Mouse (Mus musculus) kidney, embryonic 16.5 days (tissue): ENCODE measurements around the gene Ankrd52. TPM values are rescaled to one million over a fixed set of nuclear protein-coding genes. Genes with fewer than 3 reads are reported as not detected.

Source experiments
- microRNA-seq: library from miRNA; unstranded; fragments of <30 nt; microRNA quantifications from one replicate; pipeline ENCODE4, GENCODE M21; 2016
- polyA plus RNA-seq: library from polyadenylated mRNA; unstranded; fragments of >200 nt; fragmentation: Nextera tagmentation; extraction: Ambion mirVana; gene quantifications from 2 replicates; pipeline ENCODE4 v1.2.1, GENCODE M21; 2015

Gene Ankrd52
- polyA plus RNA-seq, 1 experiment from 2014 or later = 11.9 TPM

Small RNAs within 50 kb of the gene (microRNA-seq; reads per million reads assigned to microRNA genes)
- not detected for gene Gm25361
- not detected for gene Gm26308
- gene Mir6914 = not detected
- gene Mir6915 = 0.95 reads per million
- 0.47 reads per million for gene Mir8105

Other genes with a start within 250 kb of the Ankrd52 start
- gene Rbms2, start 196.8 kb upstream of the Ankrd52 start, polyA plus RNA-seq = 39.8 and 43.6 TPM in 2 replicates
- gene Gls2, start 182.7 kb upstream of the Ankrd52 start, polyA plus RNA-seq = 1.1 and 1.3 TPM in 2 replicates
- 34.2 and 38.6 TPM in 2 replicates for gene Spryd4, start 165.3 kb upstream of the Ankrd52 start, polyA plus RNA-seq
- not detected in 2 replicates for gene Mip, start 151.3 kb upstream of the Ankrd52 start, polyA plus RNA-seq
- gene Timeless, start 145.1 kb upstream of the Ankrd52 start, polyA plus RNA-seq = 64.5 and 68.2 TPM in 2 replicates
- 0.39 and 0.66 TPM in 2 replicates for gene Apon, start 123.0 kb upstream of the Ankrd52 start, polyA plus RNA-seq
- 0.62 and 0.69 TPM in 2 replicates for gene Apof, start 108.4 kb upstream of the Ankrd52 start, polyA plus RNA-seq
- gene Stat2, start 106.6 kb upstream of the Ankrd52 start, polyA plus RNA-seq = 12.9 and 14.9 TPM in 2 replicates
- 0.15 and 0.35 TPM in 2 replicates for gene Il23a, start 78.4 kb upstream of the Ankrd52 start, polyA plus RNA-seq
- gene Pan2, start 73.8 kb upstream of the Ankrd52 start, polyA plus RNA-seq = 42.0 and 45.0 TPM in 2 replicates
- 343 and 370 TPM in 2 replicates for gene Cnpy2, start 54.7 kb upstream of the Ankrd52 start, polyA plus RNA-seq
- gene Cs, start 39.4 kb upstream of the Ankrd52 start, polyA plus RNA-seq = 238 and 244 TPM in 2 replicates
- 4.1 and 10.9 TPM in 2 replicates for gene Coq10a, start 8.1 kb upstream of the Ankrd52 start, polyA plus RNA-seq
- gene Slc39a5, start 24.1 kb downstream of the Ankrd52 start, polyA plus RNA-seq = 69.0 and 75.1 TPM in 2 replicates
- 81.7 and 94.8 TPM in 2 replicates for gene Nabp2, start 34.4 kb downstream of the Ankrd52 start, polyA plus RNA-seq
- 52.5 and 52.6 TPM in 2 replicates for gene Rnf41, start 34.5 kb downstream of the Ankrd52 start, polyA plus RNA-seq
- gene Smarcc2, start 82.1 kb downstream of the Ankrd52 start, polyA plus RNA-seq = 64.5 and 75.9 TPM in 2 replicates
- 1,255 and 1,413 TPM in 2 replicates for gene Myl6, start 117.0 kb downstream of the Ankrd52 start, polyA plus RNA-seq
- gene Myl6b, start 121.6 kb downstream of the Ankrd52 start, polyA plus RNA-seq = 4.2 and 5.7 TPM in 2 replicates
- gene Esyt1, start 148.8 kb downstream of the Ankrd52 start, polyA plus RNA-seq = 23.2 and 24.2 TPM in 2 replicates
- 16.2 and 16.6 TPM in 2 replicates for gene Zc3h10, start 170.7 kb downstream of the Ankrd52 start, polyA plus RNA-seq
- gene Rpl41, start 172.2 kb downstream of the Ankrd52 start, polyA plus RNA-seq = 3,659 and 3,733 TPM in 2 replicates
- gene Pa2g4, start 188.9 kb downstream of the Ankrd52 start, polyA plus RNA-seq = 200 and 203 TPM in 2 replicates
- 11.5 and 12.8 TPM in 2 replicates for gene Erbb3, start 212.5 kb downstream of the Ankrd52 start, polyA plus RNA-seq
- gene Rps26, start 249.6 kb downstream of the Ankrd52 start, polyA plus RNA-seq = 628 and 640 TPM in 2 replicates